Mouse (Mus musculus) limb, embryonic 12.5 days (tissue): ENCODE data around the gene Grin3b. TPM values are rescaled to one million over a fixed set of nuclear protein-coding genes. Genes with fewer than 3 reads are reported as not detected.
"Not testable (repeated sequence)": the region's sequence is repeated elsewhere in the genome, so short reads cannot be mapped to it uniquely, and the experiment has no call there.

Experiments used
- ATAC-seq: fragments of 200-750 bp; cut with Nextera tagmentation; 2 replicates; pipeline ENCODE4 v1.8.0; 2017; ENCODE audit warnings: low read depth, moderate TSS enrichment; ENCODE audit not compliant: insufficient number of reproducible peaks, insufficient read depth, low FRiP score, low TSS enrichment
- H3K27ac ChIP-seq: fragments of 300-500 bp; sonication (generic); 2 replicates; pipeline ENCODE4 v1.5.1; 2016; ENCODE audit warnings: mild to moderate bottlenecking, moderate library complexity
- H3K27me3 ChIP-seq: fragments of 300-500 bp; sonication (generic); 2 replicates; pipeline ENCODE4 v1.6.1; 2016; ENCODE audit warnings: mild to moderate bottlenecking, moderate library complexity
- H3K36me3 ChIP-seq: fragments of 300-500 bp; sonication (generic); 2 replicates; pipeline ENCODE4 v1.6.1; 2016; ENCODE audit warnings: mild to moderate bottlenecking, moderate library complexity
- H3K4me1 ChIP-seq: fragments of 300-500 bp; sonication (generic); replicated peaks from 2 replicates; pipeline ENCODE4 v1.6.1; 2016
- H3K4me2 ChIP-seq: fragments of 300-500 bp; sonication (generic); 2 replicates; pipeline ENCODE4 v1.6.1; 2016; ENCODE audit warnings: mild to moderate bottlenecking, moderate library complexity
- H3K4me3 ChIP-seq: fragments of 300-500 bp; sonication (generic); replicated peaks from 2 replicates; pipeline ENCODE4 v1.5.1; 2016; ENCODE audit warnings: mild to moderate bottlenecking
- H3K9ac ChIP-seq: fragments of 300-500 bp; sonication (generic); replicated peaks from 2 replicates; pipeline ENCODE4 v1.6.1; 2016; ENCODE audit warnings: mild to moderate bottlenecking, moderate library complexity
- H3K9me3 ChIP-seq: fragments of 300-500 bp; sonication (generic); 2 replicates; pipeline ENCODE4 v1.6.1; 2016; ENCODE audit warnings: mild to moderate bottlenecking, moderate library complexity
- WGBS: fragments of 180-500 bp; shearing (Covaris S2); methylation state at CpG from one replicate; pipeline ENCODE4 v1.1.7; 2016; 5-methylcytosine and 5-hydroxymethylcytosine counted together
- polyA plus RNA-seq: library from polyadenylated mRNA; unstranded; fragments of >200 nt; fragmentation: Nextera tagmentation; extraction: Ambion mirVana; gene quantifications from 2 replicates; pipeline ENCODE4 v1.2.1, GENCODE M21; 2016

Grin3b gene
- polyA plus RNA-seq, 1 experiment from 2014 or later: 0.54 TPM

DNA sequence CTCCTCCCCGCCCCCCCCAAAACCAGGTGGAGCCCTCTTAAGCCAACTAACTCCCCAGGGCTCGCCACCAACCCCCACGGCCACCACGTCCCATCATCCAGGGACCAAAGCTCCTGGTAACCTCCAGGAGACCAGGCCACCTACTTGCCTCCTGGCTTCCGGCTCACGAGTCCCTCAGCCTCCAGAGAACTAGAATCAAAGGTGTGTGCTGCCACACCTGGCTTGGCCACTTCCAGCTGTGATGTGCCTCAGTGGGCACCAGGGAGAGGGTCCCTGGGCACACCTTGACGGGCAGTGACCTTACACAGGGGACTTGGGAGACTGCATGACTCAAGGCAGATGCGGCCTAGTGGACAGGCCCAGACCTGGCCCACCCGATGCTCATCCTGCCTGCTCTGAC lies 14.8 kb upstream of the Grin3b start:
- H3K27me3 ChIP-seq: no peaks in the 10 kb centered on the region
- 0 out of 2 replicates have a peak overlapping the region, but pooled peaks have one; percentile 34 for H3K9ac ChIP-seq
- H3K4me1 ChIP-seq: peaks cover 26% of the 10 kb centered on the region
- H3K9me3 ChIP-seq: no peaks in the 10 kb centered on the region
- WGBS: 63% methylated on average over 9 of the region's 9 CpGs
- no peak overlapping the region for H3K4me2 ChIP-seq
- H3K27ac ChIP-seq: peak overlapping the region; percentile 80
- H3K36me3 ChIP-seq: peaks cover 26% of the 10 kb centered on the region
- ATAC-seq: no peak
- H3K4me3 ChIP-seq: no peak overlapping the region

DNA sequence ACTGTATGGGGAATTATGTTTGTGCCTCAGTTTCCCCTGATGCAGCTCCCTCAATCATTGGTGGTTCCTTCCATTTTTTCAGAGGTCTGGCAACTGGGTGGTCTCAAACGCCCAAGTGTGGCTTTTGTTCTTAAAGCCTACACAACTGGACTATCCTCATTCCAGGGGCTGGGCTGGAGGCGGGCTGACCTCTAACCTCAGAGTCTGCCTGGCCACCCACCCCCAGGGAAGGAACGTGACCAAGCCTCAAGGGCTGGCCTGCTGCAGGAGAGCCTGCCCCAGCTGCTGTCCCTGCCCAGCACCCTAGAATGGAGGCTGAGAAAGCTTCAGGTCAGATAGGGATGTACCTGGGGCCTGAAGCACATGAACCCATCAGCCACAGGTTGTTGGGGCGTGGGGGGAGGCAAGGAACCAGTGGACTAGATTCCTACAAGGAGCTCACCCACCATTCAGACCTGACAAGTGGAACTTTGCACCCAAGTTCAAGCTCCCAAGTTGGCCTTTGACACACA lies 13.8 kb upstream of the Grin3b start:
- H3K27me3 ChIP-seq: no peaks in the 10 kb centered on the region
- H3K27ac ChIP-seq: no peak overlapping the region
- no peaks in the 10 kb centered on the region for H3K9me3 ChIP-seq
- 29% methylated on average over 4 of the region's 4 CpGs for WGBS
- no peak overlapping the region for H3K4me3 ChIP-seq
- H3K36me3 ChIP-seq: peaks cover 23% of the 10 kb centered on the region
- no peak for ATAC-seq
- no peak overlapping the region for H3K4me2 ChIP-seq
- peaks cover 32% of the 10 kb centered on the region for H3K4me1 ChIP-seq
- H3K9ac ChIP-seq: no peak overlapping the region; the same call in 1 of the 2 replicates

DNA sequence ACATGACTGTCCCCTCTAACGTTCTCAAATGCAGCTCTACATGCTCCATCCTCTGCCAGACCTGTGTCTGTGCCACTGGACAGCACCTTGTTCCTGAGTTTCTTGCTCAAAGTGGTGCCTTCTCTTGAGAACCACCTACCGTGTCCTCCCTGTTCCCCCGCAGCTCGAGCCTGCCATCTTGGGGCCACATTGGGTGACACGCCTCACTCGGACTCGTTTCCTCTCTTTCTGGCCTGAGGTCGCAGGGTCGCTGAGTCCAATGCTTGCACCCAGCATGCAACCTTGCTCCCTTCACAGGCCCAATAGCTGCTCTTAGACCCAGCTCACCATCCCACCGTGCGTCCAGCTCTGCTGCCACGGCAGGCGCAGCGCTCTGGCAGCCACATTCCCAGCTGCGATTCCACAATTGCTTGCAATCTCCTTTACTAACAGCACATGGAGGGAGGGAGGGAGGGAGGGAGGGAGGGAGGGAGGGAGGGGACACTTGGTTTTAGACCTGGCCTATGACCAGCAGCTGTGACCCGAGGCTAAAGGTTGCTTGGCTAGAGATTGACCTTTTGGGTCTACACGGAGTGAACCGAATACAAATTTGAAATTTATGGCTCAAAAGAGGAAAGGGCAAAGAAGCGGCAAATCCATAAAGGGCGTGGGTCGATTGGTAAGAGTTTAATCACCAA lies 12.2 kb upstream of the Grin3b start:
- 0 out of 2 replicates have a peak overlapping the region, but pooled peaks have one; percentile 6 for H3K4me3 ChIP-seq
- ATAC-seq: no peak
- no peaks in the 10 kb centered on the region for H3K27me3 ChIP-seq
- peak overlapping the region; percentile 29; the same call in 1 of the 2 replicates for H3K27ac ChIP-seq
- peaks cover 27% of the 10 kb centered on the region for H3K36me3 ChIP-seq
- 0 out of 2 replicates have a peak overlapping the region, but pooled peaks have one; percentile 31 for H3K9ac ChIP-seq
- 10% methylated on average over 21 of the region's 21 CpGs for WGBS
- H3K9me3 ChIP-seq: no peaks in the 10 kb centered on the region
- H3K4me2 ChIP-seq: peak overlapping the region; percentile 42
- peaks cover 32% of the 10 kb centered on the region for H3K4me1 ChIP-seq

DNA sequence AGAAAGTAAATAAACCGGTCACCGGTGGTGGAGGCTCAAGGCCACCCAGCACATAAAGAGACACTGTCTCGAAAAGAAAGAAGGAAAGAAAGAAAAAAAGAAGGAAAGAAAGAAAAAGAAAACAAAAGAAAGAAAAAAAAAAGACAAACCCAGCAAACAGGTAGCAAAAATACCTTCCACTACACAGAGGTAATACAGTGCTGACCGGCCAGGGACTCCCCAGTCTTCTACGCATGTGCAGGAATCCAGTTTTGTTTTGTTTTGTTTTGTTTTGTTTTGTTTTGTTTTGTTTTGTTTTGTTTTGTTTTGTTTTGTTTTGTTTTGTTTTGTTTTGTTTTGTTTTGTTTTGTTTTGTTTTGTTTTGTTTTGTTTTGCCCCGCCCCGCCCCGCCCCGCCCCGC lies 11.1 kb upstream of the Grin3b start:
- not testable (repeated sequence) for H3K9ac ChIP-seq, H3K27me3 ChIP-seq, H3K27ac ChIP-seq, ATAC-seq, H3K9me3 ChIP-seq
- 36% methylated on average over 10 of the region's 10 CpGs for WGBS
- H3K4me3 ChIP-seq: peak overlapping the region; percentile 97
- H3K36me3 ChIP-seq: peaks cover 33% of the 10 kb centered on the region
- peak overlapping the region; percentile 74 for H3K4me2 ChIP-seq
- peaks cover 29% of the 10 kb centered on the region for H3K4me1 ChIP-seq

DNA sequence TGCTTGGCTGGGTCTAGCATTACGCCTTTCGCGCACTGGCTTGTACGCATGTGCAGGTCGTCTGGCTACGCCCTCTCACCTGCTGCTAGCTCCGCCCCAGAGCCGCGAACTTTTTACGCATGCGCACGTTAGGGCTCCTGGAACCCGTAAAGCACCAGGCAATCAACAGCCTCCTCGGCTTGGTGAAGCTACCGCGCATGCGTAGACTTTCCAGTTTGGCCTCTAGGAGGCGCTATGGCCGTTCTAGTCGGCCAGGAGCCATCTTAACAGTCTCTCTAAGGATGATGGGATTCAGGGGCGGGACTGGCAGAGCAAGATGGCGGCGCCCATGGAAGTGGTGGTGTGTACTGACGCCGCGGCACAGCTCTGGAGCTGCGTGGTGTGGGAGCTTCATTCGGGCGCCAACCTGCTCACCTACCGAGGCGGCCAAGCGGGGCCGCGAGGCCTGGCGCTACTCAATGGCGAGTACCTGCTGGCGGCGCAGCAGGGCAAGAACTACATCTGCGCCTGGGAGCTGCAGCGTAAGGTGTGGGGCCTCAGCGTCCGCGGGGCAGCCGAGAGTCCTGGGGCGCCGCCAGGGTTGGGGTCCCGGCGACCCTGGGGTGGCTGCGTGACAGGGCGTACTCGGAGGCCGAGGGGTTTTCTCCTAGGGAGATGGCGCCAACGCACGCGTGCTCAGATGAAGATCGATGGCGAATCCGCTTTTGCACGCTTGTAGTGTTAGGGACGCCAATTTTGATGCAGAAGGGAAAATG lies 10.5 kb upstream of the Grin3b start, which contains the start of gene Wdr18:
Gene Wdr18 (plus strand): TSS at position 306 of the 755 bp plus-strand sequence.
- peak within 1 kb of the TSS; percentile 83 for H3K9ac ChIP-seq
- peak within 1 kb of the TSS; percentile 97 for H3K4me3 ChIP-seq
- peaks cover 39% of the 10 kb centered on the region for H3K36me3 ChIP-seq
- H3K4me2 ChIP-seq: peak within 1 kb of the TSS; percentile 74
- ATAC-seq: peak; percentile 96
- H3K27me3 ChIP-seq: no peaks in the 10 kb centered on the region
- H3K27ac ChIP-seq: peak within 1 kb of the TSS; percentile 75
- WGBS: under 1% methylated on average over 61 of the region's 61 CpGs
- peaks cover 28% of the 10 kb centered on the region for H3K4me1 ChIP-seq
- H3K9me3 ChIP-seq: no peaks in the 10 kb centered on the region

DNA sequence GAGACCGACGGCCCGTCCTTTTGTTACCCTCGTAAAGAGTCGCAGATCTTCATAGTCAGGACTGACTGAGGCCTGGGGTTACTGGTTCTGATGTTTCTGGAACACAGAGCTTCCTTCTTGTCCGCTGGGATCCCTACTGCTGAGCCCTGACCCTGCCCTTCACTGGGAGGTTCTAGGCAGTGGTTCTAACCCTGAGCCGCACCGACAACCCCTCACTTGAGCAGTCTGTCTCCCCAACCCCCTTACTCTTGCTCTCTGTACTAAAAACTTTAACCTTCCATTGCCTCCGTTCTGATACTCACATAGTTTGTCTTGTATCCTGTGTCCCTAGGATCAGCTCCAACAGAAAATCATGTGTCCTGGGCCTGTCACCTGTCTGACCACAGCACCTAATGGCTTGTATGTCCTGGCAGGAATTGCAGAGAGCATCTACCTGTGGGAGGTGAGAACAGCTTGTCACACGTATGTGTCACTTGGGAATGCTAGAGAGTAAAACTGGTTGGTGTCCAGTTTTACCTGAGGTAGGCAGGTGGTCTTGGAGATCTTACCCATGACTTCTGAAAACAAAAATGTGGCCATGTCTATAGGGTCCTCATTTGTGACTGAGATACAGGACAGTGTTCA lies 9.7 kb upstream of the Grin3b start:
- no peak for ATAC-seq
- WGBS: 16% methylated on average over 10 of the region's 10 CpGs
- peaks cover 47% of the 10 kb centered on the region for H3K36me3 ChIP-seq
- H3K9me3 ChIP-seq: no peaks in the 10 kb centered on the region
- H3K27me3 ChIP-seq: no peaks in the 10 kb centered on the region
- H3K4me1 ChIP-seq: peaks cover 21% of the 10 kb centered on the region
- H3K27ac ChIP-seq: no peak overlapping the region; the same call in 1 of the 2 replicates
- H3K9ac ChIP-seq: peak overlapping the region; percentile 83
- peak overlapping the region; percentile 74 for H3K4me2 ChIP-seq
- peak overlapping the region; percentile 97 for H3K4me3 ChIP-seq

DNA sequence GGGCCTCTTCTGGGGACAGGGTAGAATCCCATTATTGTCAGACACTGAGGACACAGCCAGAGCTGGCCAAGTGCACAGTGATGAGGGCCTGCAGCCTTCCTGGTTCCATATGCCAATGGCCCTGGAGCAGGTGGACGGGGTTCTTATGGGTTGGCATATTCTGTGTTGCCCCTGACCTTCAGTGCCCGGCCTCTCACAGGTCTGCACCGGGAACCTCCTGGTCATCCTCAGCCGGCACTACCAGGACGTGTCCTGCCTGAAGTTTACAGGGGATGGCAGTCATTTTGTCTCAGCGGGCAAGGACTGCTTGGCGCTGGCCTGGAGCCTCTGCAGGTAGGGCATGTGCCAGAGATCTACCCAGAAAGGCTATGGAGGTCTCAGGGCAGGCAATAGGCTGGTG lies 5.8 kb upstream of the Grin3b start:
- H3K4me1 ChIP-seq: peaks cover 10% of the 10 kb centered on the region
- H3K36me3 ChIP-seq: peaks cover 79% of the 10 kb centered on the region
- WGBS: 93% methylated on average over 7 of the region's 7 CpGs
- peaks cover 9% of the 10 kb centered on the region for H3K27me3 ChIP-seq
- no peak overlapping the region for H3K9ac ChIP-seq
- no peak for ATAC-seq
- no peak overlapping the region for H3K4me3 ChIP-seq
- H3K27ac ChIP-seq: no peak overlapping the region
- H3K4me2 ChIP-seq: no peak overlapping the region
- H3K9me3 ChIP-seq: no peaks in the 10 kb centered on the region

DNA sequence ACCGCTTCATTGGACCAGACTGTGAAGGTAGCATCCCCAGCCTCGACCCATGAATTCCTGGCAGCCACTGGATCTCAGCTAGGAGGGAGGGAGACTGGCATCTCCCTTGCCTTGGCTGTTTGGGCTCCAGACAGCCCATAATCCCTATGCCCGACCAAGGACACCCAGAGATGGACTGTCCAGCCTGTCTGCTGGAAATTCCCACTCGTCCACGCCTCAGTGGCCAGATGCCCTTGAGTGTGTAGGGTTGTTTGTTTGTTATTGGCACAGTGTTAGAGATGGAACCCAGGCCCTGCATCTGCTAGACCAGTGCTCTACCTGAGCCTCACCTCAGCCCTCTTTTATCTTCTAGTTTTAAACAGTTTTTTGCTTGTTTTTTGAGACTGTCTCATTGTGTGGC lies 5.2 kb upstream of the Grin3b start:
- Histone ChIP-seq H3K4me3 (no peak overlapping the region), H3K36me3 (peaks cover 79% of the 10 kb centered on the region), H3K9me3 (no peaks in the 10 kb centered on the region), H3K27me3 (peaks cover 14% of the 10 kb centered on the region), H3K4me1 (peaks cover 10% of the 10 kb centered on the region), H3K9ac (no peak overlapping the region), H3K27ac (no peak overlapping the region), H3K4me2 (no peak overlapping the region)
- WGBS: 87% methylated on average over 5 of the region's 5 CpGs
- ATAC-seq: no peak

DNA sequence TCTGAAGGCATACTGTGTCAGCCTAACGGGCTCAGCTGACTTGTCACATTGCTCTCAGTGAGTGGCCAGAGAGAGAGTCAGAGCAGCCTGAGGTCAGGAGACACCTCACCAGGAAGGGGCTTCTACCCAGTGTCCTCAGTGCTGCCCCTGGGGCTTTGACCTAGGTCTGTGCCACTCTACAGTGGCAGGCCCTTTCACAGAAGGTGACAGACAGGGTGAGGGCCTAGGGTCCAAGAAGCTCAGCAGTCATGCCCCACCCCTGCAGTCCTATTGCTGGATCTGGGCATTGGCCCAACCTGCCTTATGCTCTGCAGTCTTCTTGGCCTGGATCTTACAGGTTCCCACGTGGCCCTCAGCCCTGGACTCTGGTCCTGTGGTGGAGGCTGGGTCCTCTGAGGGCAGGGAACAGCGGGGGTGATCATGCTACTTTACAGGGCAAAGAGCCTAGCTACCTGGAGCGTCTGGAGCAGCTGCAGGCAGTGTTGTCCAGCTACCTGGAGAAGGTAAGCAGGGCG lies 3.6 kb upstream of the Grin3b start:
- peaks cover 14% of the 10 kb centered on the region for H3K4me1 ChIP-seq
- no peaks in the 10 kb centered on the region for H3K9me3 ChIP-seq
- 90% methylated on average over 5 of the region's 5 CpGs for WGBS
- no peak overlapping the region for H3K4me3 ChIP-seq
- H3K36me3 ChIP-seq: peaks cover 70% of the 10 kb centered on the region
- no peak for ATAC-seq
- H3K27me3 ChIP-seq: peaks cover 30% of the 10 kb centered on the region
- no peak overlapping the region for H3K4me2 ChIP-seq
- no peak overlapping the region for H3K27ac ChIP-seq
- no peak overlapping the region for H3K9ac ChIP-seq

DNA sequence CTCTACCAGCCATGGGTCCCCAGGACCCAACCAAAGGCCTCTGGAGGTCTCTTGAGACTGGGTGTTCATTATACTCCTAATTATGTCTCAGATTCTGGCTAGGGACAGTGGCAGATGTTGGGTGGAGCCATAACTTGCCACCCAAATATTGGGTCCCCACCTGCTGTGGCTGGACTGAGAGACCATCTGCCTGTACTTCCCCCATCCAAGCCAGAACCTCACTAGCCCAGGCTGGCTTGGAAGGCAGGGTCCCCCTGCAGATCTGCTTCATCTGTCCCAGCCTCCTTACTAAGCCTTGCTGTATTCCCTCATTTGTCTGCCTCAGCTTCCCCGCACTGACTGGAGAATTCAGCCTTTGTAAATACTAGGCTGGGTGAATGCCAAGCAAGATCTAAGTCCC lies 2.3 kb upstream of the Grin3b start:
- ATAC-seq: no peak
- Histone ChIP-seq H3K9me3 (no peaks in the 10 kb centered on the region), H3K27ac (no peak overlapping the region), H3K36me3 (peaks cover 58% of the 10 kb centered on the region), H3K9ac (no peak overlapping the region), H3K4me3 (no peak overlapping the region), H3K4me1 (peaks cover 14% of the 10 kb centered on the region), H3K4me2 (no peak overlapping the region), H3K27me3 (peaks cover 41% of the 10 kb centered on the region)
- WGBS: 97% methylated on average over 1 of the region's 1 CpGs

DNA sequence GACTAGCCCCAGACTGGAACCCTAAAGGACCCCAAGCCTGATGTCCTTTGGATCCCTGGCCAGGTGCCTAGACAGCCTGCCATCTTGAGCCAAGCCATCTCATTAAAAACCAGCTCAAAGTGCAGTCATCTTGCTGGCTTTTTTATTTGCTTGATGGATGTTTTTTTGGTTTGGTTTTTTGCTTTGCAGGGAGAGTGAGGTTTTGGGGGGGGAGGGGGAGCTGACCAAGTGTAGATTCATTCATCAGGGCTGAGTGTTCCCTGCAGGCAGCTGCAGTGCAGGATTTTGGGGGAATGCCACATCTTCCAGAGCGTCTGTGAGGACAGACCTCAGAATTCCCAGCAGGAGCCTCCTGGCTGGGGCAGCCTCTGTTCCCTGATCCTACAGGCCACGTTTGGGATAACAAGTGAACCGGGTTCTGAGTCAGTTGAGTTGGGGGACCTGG lies 1.4 kb upstream of the Grin3b start:
- Histone ChIP-seq H3K36me3 (peaks cover 54% of the 10 kb centered on the region), H3K4me1 (peaks cover 14% of the 10 kb centered on the region), H3K27me3 (peaks cover 49% of the 10 kb centered on the region), H3K4me2 (no peak overlapping the region), H3K4me3 (no peak overlapping the region), H3K9me3 (no peaks in the 10 kb centered on the region), H3K9ac (no peak overlapping the region), H3K27ac (no peak overlapping the region)
- no peak for ATAC-seq
- WGBS: 16% methylated on average over 3 of the region's 3 CpGs
